Mouse (Mus musculus) left cerebral cortex, adult 2 months (tissue): ENCODE measurements around the gene Clasrp. TPM values are rescaled to one million over a fixed set of nuclear protein-coding genes. Genes with fewer than 3 reads are reported as not detected.

ENCODE experiments used
- DNase-seq, 2 experiments: peaks; one replicate each; pipeline ENCODE4 v3.0.0; 2021 to 2022; ENCODE audit warnings: low spot score in 2 of 2, mixed read lengths in 1 of 2; ENCODE audit errors: extremely low spot score in 1 of 2
- H3K27ac ChIP-seq: fragments of 200-600 bp; 2 replicates; pipeline ENCODE4 v1.8.1; 2022
- H3K4me3 ChIP-seq: fragments of 200-600 bp; 2 replicates; pipeline ENCODE4 v1.8.1; 2022
- CTCF ChIP-seq: fragments of 200-600 bp; IDR thresholded peaks from 2 replicates; pipeline ENCODE4 v1.8.1; 2022; ENCODE audit warnings: antibody characterized with exemption, mild to moderate bottlenecking, moderate library complexity
- intact Hi-C: fragments of 180-260 bp; cut with DNase I; formaldehyde crosslinking; loops from one replicate; pipeline ENCODE4 v1.15.1; 2025
- long read RNA-seq, 2 experiments: library from polyadenylated mRNA; stranded (forward); transcript quantifications; one replicate each; pipeline ENCODE4 v2.0.0; 2021; ENCODE audit warnings: borderline mapping rate in 2 of 2
- total RNA-seq, 2 experiments: library from RNA; stranded (reverse); gene quantifications; 2 replicates each; pipeline ENCODE4 v1.2.3; 2021

Gene Clasrp
- 10 to 100 TPM; 92.7 to 98.3 TPM for total RNA-seq
- long read RNA-seq, experiment 1, transcript Clasrp-201 (21 exons, 2,180 nt): major isoform, 5 of 75 reads
- long read RNA-seq, experiment 1, transcript Clasrp-209 (21 exons, 2,151 nt): major isoform, 5 of 75 reads
- long read RNA-seq, experiment 1, partial matches to known transcripts: 9 of 75 reads
- long read RNA-seq, experiment 1, other reads (novel, unspliced or antisense): 56 of 75 reads
- long read RNA-seq, experiment 2, transcript Clasrp-201 (21 exons, 2,180 nt): major isoform, 5 of 78 reads
- long read RNA-seq, experiment 2, partial matches to known transcripts: 11 of 78 reads
- long read RNA-seq, experiment 2, other reads (novel, unspliced or antisense): 58 of 78 reads

DNA sequence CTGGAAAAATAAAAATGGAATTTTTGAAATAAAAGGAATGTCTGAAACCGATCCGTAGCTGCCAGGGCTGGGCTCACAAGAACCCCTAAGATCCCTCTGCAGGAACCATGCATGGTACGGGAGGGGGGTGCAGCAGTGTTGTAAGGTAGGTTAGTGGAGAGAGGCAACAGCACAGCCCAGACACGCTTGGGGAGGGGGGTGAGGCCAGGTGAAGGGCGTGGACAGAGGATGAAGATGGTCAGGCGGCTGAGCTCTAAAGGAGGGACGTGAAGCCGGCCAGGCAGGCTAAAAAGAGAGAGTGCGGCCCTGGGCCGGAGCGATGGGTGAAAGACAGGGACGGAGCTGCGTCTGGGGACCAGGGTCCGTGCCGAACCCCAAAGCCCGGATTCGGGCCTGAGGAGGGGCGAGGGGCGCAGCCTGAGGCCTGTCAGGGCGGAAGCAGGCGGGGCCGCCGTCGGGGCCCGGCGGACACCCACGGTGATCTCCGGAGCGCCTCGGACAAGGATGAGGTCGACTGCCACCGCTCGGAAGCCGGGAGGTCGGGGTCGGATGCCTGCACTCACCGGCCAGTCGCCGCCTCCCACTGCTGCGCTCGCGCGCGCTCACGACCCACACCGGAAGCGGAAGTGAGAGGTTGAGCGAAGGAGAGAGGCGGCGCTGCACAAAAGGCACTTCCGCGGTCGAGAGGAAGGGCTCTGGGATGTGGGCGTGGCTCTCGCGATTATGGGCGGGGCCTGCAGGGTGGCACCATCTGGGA, at the start of gene Clasrp:
Gene Clasrp (minus strand): TSS at position 638 of the 757 bp plus-strand sequence.
- intact Hi-C loops: no loop called here
- H3K27ac ChIP-seq: peak within 1 kb of the TSS; percentile 94
- peak within 1 kb of the TSS; percentile 91 for H3K4me3 ChIP-seq
- TF ChIP-seq CTCF: no peak
- DNase-seq: peak; percentile 92 to 93

DNA sequence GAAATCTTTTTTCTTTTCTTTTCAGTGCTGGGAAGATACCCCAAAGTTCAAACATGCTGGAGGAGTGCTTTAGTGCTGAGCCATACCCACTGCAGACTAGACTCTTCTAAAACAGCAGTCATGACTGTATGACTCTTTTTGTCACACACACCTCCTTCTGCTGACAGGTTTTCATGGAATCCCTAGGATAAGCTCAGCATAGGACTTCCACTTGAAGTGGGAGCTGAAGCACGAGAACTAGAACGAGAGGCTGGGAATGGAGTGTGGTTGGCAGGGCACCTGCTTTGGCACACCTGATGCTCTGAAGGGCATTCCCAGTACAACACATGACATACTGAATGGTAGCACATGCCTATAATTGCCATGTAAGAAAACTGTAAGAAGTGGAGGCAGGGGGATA, 48.3 kb upstream of the Clasrp start:
- Histone ChIP-seq H3K27ac (no peak overlapping the region), H3K4me3 (no peak overlapping the region)
- intact Hi-C loops: no loop called here
- TF ChIP-seq CTCF: no peak
- no peak for DNase-seq

DNA sequence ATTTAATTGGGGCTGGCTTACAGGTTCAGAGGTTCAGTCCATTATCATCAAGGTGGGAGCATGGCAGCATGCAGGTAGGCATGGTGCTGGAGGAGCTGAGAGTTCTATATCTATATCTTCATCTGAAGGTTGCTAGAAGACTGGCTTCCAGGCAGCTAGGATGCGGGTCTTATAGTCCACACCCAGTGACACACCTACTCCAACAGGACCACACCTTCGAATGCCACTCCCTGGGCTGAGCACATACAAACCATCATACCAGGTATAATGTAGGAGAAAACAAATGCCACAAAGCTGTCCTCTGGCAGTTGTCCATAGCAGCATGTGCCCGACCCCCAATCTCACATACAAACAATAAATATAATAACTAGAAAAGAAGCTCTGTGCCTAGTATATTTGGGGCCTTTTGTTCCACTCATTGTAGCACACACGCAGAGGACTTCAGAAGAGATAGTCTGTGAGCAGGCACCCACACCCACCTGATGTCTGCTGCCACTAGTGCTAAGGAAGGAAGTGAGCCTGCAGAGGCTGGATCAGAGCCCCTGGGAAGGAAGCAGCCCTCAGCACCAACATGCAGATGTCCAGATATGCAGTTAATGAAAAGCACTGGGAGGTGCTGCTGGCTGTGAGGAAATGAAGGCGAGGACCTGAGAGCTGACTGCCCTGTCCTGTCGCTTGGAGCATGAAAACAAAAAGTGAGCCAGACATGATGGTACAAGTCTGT, 46.9 kb upstream of the Clasrp start:
- intact Hi-C loops: no loop called here
- Histone ChIP-seq H3K27ac (no peak overlapping the region), H3K4me3 (no peak overlapping the region)
- DNase-seq: no peak
- TF ChIP-seq CTCF: no peak

DNA sequence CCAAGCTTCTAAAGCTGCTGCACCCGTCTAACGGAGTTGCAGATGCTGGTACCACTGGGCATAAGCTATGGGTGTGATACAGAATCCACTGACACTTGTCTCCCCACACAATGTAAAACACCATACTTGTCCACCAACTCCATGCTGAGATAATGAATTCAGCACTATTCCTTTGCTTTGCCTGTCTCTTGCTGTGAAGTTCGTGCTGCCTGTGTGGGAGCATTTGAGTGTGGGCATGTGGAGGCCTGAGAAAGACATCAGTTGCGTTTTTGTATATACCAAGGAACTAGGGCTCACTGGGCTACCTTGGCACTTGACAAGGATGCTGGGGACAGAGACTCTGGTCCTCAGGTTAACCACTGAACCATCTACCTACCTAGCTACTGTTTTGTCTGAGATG, 36.9 kb upstream of the Clasrp start:
- Histone ChIP-seq H3K27ac (peak overlapping the region; percentile 33; the same call in 1 of the 2 replicates), H3K4me3 (no peak overlapping the region)
- no peak for DNase-seq
- intact Hi-C loops: no loop called here
- TF ChIP-seq CTCF: no peak

DNA sequence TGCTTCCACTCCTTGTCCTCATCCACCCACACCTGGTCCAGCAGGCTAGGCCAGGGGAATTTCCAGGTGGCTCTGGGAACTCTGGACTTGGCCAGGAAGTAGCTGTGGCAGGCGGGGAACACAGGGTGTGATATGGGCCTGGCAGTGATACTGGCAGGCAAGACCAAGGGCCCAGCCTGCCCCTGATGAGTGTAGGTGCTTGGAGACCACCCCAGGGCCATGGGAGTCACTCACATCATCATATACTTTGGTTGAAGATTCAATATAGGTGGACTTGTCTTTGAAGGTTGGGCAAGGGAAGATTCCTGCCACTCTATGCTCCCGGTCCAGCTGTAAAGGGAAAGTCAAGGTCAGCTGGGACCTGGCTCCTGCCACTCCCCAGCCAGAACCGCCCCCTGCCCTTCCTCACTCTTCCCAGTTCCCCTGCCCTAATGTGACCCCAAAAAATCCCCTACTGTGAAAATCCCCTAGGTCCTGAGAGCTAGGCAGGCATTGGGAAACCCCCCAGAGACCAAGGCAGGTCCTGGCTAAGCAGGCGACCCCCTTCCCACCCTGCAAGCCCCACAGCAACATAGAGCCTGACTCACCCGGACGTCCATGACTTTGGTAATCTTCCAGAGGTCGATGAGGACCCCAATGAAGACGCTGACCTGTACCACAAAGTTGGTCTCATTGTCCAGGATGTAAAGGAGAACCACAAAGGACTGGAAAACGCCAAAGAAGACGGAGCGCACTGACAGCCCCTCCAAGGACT, 31.0 kb upstream of the Clasrp start:
- no peak overlapping the region for H3K27ac ChIP-seq
- TF ChIP-seq CTCF: no peak
- no peak for DNase-seq
- intact Hi-C loops: no loop called here
- no peak overlapping the region for H3K4me3 ChIP-seq

DNA sequence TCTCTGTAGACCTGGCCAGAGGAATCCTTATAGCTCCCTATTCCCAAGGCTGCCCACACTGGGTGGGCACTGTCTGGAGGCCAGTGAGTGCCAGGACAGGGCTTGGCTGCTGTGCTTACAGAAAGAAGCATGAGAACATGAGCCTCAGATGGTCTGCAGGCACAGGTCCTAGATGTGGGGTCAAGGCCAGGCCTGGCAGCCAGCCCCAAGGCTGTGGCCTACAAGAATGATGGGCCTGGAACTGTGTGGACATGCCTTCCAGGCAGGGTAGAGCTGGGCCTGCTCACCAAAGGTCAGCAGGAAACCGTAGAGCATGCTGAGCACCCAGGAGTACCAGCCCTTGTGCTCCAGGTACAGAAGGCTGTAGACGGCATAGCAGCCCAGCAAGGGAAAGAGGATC, 30.3 kb upstream of the Clasrp start:
- DNase-seq: no peak
- no peak for TF ChIP-seq CTCF
- no peak overlapping the region for H3K27ac ChIP-seq
- intact Hi-C loops: no loop called here
- H3K4me3 ChIP-seq: no peak overlapping the region

DNA sequence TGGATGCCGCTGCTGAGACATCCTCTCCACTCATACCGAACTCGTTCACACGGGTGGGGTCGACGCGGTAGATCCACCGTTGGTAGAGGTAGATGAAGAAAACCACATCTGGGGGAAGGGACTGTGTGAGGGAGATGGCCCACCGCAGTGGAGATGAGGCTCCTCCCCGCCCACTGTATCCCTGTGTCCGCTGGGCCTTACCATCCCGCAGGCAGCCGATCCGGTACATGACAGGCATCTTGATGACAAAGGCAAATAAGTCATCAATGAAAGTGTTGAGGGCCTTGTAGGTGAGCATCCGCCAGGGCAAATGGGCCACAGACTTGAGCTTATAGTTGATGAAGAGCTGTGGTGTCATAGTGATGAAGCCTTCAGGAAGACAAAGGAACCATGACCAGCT, 29.6 kb upstream of the Clasrp start:
- DNase-seq: no peak
- H3K4me3 ChIP-seq: no peak overlapping the region
- no peak overlapping the region for H3K27ac ChIP-seq
- TF ChIP-seq CTCF: no peak
- intact Hi-C loops: no loop called here

DNA sequence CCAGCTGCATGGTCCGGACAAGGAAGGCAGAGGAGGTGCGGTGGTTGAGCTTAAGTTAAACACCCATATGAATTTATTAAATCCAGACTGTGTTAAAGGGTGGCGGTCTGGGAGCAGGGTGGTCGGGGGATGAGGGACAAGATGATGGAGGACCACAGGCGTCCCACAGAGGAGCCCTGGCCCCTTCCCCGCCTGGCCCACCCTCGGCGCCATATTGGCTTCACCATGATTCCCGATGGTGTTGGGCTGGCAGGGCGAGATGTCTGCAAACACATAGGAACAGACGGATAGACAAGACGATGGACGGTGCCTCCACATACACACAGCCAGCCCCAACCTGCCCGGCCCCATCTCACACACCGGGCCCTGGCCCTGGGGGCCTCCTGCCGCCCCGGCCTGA, 28.9 kb upstream of the Clasrp start:
- Histone ChIP-seq H3K27ac (no peak overlapping the region), H3K4me3 (no peak overlapping the region)
- intact Hi-C loops: no loop called here
- no peak for TF ChIP-seq CTCF
- no peak for DNase-seq

DNA sequence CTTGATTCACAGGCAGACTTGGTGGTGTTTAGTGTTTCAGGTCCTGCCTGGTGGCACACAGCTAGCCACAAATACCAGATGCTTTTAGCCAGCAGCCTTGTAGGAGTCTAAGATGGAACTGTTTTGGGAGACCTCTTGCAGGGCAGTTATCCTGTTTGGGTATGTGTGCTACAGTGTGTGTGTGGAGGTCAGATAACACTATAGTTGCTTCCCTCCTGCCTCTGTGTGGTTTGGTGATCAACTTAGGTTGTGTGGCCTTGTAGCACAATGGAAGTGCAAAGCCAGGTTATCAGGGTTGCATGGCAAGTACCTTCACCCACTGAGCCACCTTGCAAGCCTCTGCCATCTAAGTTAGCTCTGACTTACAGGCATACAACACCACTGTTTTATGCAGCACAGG, 28.4 kb upstream of the Clasrp start:
- H3K4me3 ChIP-seq: no peak overlapping the region
- H3K27ac ChIP-seq: no peak overlapping the region
- intact Hi-C loops: no loop called here
- no peak for TF ChIP-seq CTCF
- DNase-seq: no peak

DNA sequence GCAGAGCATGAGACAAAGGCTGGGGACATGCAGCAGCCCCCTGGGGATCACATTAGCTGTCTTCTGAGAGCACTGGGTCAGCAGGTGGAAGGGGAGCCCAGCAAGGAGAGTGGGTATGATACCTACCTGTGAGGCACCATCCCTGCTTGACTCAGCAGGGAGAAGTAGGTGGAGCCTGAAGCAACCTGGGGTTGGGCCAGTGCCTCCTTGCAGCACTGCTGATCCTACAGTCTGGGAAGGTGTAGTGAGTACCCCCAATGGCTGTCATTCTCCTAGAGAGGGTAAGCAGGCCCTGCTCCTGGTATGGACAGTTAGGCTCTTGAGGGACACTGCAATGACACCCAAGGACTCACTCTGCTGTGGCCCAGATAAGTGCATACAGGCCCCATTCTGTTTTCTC, 28.0 kb upstream of the Clasrp start:
- intact Hi-C loops: no loop called here
- TF ChIP-seq CTCF: no peak
- Histone ChIP-seq H3K27ac (no peak overlapping the region), H3K4me3 (no peak overlapping the region)
- DNase-seq: no peak

DNA sequence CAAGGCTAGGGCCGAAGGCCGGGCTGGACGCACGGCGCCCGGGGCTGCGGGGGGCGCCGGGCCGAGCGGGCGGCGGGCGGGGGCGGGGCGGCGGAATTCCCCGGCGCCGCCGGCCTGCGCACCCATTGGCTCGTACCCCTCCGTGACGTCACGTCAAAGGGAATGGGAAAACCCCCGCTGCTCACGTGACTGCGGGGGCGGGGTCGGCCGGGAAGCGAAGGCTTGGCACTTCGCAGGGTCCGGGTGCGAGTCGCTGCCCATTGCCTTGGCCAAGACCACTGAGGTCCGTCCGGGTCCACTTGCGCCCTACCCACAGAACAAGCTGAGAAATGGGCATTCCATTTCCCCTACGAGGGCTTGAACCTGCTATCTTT, 25.1 kb upstream of the Clasrp start, which contains the start of gene Relb:
Gene Relb (minus strand): TSS at position 78 of the 374 bp plus-strand sequence.
- DNase-seq: peak; percentile 91 to 92
- intact Hi-C loops: no loop called here
- H3K4me3 ChIP-seq: peak within 1 kb of the TSS; percentile 84
- H3K27ac ChIP-seq: peak within 1 kb of the TSS; percentile 81
- no peak for TF ChIP-seq CTCF
